19 mouse cellular contexts compared by ENCODE assay signal in genomic region chr15:84953259-84953658, GRCm38 (mm10).
"Had no signal": no experiment of that assay in that cellular context is flagged by ENCODE, and none has a peak within 500 bp of the region (broad histone marks: within the 10 kb centered on the region; RNA-seq: fewer than 3 reads in every experiment).

No protein-coding gene starts in this region.

- H3K27ac ChIP-seq: midbrain, embryonic 10.5 days; midbrain, embryonic 12.5 days; neural tube, embryonic 13.5 days; neural tube, embryonic 15.5 days had no signal

- DNase-seq: lung, adult 18-20 months; lung, embryonic 14.5 days; lung, postnatal 10 days; lung, postnatal 4 days; midbrain, embryonic 14.5 days; retina, postnatal 1 day; right cerebral cortex, adult 18-20 months; right cerebral cortex, postnatal 25 days; right cerebral cortex, postnatal 4 days; spleen, adult 18-20 months; thymus, adult 18-20 months; thymus, postnatal 14 days; thymus, postnatal 36 days had no signal

- H3K27me3 ChIP-seq: midbrain, embryonic 12.5 days; neural tube, embryonic 13.5 days; neural tube, embryonic 15.5 days had no signal

- H3K9me3 ChIP-seq: midbrain, embryonic 10.5 days; midbrain, embryonic 12.5 days; neural tube, embryonic 13.5 days; neural tube, embryonic 15.5 days had no signal

- ATAC-seq: midbrain, embryonic 16.5 days had no signal

- H3K4me3 ChIP-seq: midbrain, embryonic 10.5 days; midbrain, embryonic 12.5 days; myocyte; neural tube, embryonic 13.5 days; neural tube, embryonic 15.5 days had no signal
